Mouse (Mus musculus) midbrain, postnatal 0 days (tissue): ENCODE measurements around the gene Ccdc24. TPM values are rescaled to one million over a fixed set of nuclear protein-coding genes. Genes with fewer than 3 reads are reported as not detected.
A peak's percentile ranks its signal among the peaks of the same experiment; 100 is the strongest.

Experiments
- ATAC-seq: fragments of 200-750 bp; cut with Nextera tagmentation; 2 replicates; pipeline ENCODE4 v1.8.0; 2017; ENCODE audit warnings: moderate number of reproducible peaks, mild to moderate bottlenecking, moderate TSS enrichment, moderate library complexity; ENCODE audit not compliant: low FRiP score
- DNase-seq: peaks from one replicate; pipeline ENCODE4 v3.0.0-alpha.2; 2015; ENCODE audit warnings: low spot score
- H3K27ac ChIP-seq: fragments of 300-500 bp; sonication (generic); 2 replicates; pipeline ENCODE4 v1.5.1; 2014; ENCODE audit warnings: low read depth, mild to moderate bottlenecking, low read length, mixed read lengths
- H3K27me3 ChIP-seq: fragments of 300-500 bp; sonication (generic); 2 replicates; pipeline ENCODE4 v1.6.1; 2014; ENCODE audit warnings: low read length, control low read depth, mixed read lengths; ENCODE audit not compliant: insufficient read depth
- H3K36me3 ChIP-seq: fragments of 300-500 bp; sonication (generic); 2 replicates; pipeline ENCODE4 v1.6.1; 2014; ENCODE audit warnings: low read length, control low read depth, mixed read lengths; ENCODE audit not compliant: insufficient read depth
- H3K4me1 ChIP-seq: fragments of 300-500 bp; sonication (generic); 2 replicates; pipeline ENCODE4 v1.6.1; 2014; ENCODE audit warnings: mild to moderate bottlenecking, control low read depth, antibody characterized with exemption, low read length, mixed read lengths; ENCODE audit not compliant: insufficient read depth
- H3K4me2 ChIP-seq: fragments of 300-500 bp; sonication (generic); 2 replicates; pipeline ENCODE4 v1.6.1; 2014; ENCODE audit warnings: low read depth, mild to moderate bottlenecking, low read length, mixed read lengths; ENCODE audit not compliant: poor library complexity, severe bottlenecking
- H3K4me3 ChIP-seq: fragments of 300-500 bp; sonication (generic); 2 replicates; pipeline ENCODE4 v1.5.1; 2014; ENCODE audit warnings: low read depth, mild to moderate bottlenecking, low read length, moderate library complexity
- H3K9ac ChIP-seq: fragments of 300-500 bp; sonication (generic); replicated peaks from 2 replicates; pipeline ENCODE4 v1.6.1; 2014; ENCODE audit warnings: mild to moderate bottlenecking, low read length, moderate library complexity, mixed read lengths; ENCODE audit not compliant: poor library complexity, severe bottlenecking
- H3K9me3 ChIP-seq: fragments of 300-500 bp; sonication (generic); 2 replicates; pipeline ENCODE4 v1.6.1; 2016; ENCODE audit warnings: low read length, control low read depth
- CTCF ChIP-seq: IDR thresholded peaks from 2 replicates; pipeline ENCODE4 v1.5.1; 2016; ENCODE audit warnings: antibody characterized with exemption, mild to moderate bottlenecking
- WGBS: fragments of 180-500 bp; shearing (Covaris S2); extraction: QIAGEN DNeasy Blood & Tissue Kit; methylation state at CpG from one replicate; pipeline ENCODE4 v1.1.7; 2014; 5-methylcytosine and 5-hydroxymethylcytosine counted together
- polyA plus RNA-seq: library from polyadenylated mRNA; unstranded; fragments of >200 nt; fragmentation: Nextera tagmentation; extraction: Ambion mirVana; gene quantifications from 2 replicates; pipeline ENCODE4 v1.2.1, GENCODE M21; 2015
- total RNA-seq: library from RNA; depleted of rRNA; stranded (reverse); fragments of >200 nt; gene quantifications from 2 replicates; pipeline ENCODE4 v1.2.3, GENCODE M21; 2014

Ccdc24 gene
- total and polyA plus RNA-seq, 2 experiments from 2014 or later, result 1.2 to 2.0 TPM

DNA sequence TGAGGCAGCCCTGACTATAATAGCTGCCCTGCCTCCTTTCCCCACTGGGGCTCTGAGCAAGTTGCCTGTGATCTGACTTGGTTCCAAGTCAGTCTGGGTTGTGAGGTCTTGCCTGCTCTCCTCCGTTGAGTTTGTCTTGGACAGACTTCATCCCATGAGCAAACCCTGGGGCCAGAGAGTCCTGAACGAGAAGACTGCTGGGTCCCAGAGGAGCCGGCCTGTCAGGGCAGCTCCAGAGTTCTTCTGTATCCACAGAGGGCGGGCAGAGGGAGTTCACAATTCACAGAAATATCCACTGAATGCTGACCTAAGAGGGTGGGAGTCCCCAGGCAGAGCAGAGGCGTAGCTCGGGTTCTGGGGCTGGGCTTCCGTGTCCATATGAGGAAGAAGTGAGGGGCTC, 21.5 kb downstream of the Ccdc24 start:
- Histone ChIP-seq H3K4me1 (no peaks in the 10 kb centered on the region; the same call in 1 of the 2 replicates), H3K36me3 (no peaks in the 10 kb centered on the region), H3K9me3 (no peaks in the 10 kb centered on the region), H3K9ac (no peak overlapping the region), H3K4me3 (no peak overlapping the region), H3K27me3 (no peaks in the 10 kb centered on the region), H3K27ac (no peak overlapping the region), H3K4me2 (no peak overlapping the region)
- WGBS, result 72% methylated on average over 7 of the region's 7 CpGs
- DNase-seq (peak; percentile 30), ATAC-seq (no peak)
- 0 out of 2 replicates have a peak, but pooled peaks have one; percentile 2 for TF ChIP-seq CTCF

DNA sequence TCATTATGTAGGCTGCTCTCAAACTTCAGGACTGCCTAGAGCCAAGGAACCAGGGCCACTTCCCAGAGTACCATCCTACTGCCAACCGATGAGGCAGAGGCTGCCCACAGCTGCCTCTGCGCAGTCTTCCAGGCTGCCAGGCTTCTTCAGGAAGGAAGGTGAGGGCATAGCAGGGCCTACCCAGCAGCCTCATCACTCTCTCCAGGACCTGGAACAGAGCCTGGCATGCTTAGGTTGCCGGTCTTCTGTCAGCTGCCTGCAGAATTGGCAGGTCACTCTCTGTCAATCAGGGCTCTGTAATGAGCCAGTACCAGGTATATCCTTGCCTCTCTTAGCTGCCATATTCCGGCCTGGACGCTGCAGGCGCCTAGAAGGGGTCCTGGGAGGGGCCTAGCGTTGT, 22.2 kb downstream of the Ccdc24 start:
- DNase-seq (peak; percentile 46), ATAC-seq (no peak)
- no peaks in the 10 kb centered on the region; the same call in 1 of the 2 replicates for H3K4me1 ChIP-seq
- no peak overlapping the region for H3K4me2 ChIP-seq
- H3K27ac ChIP-seq, result peak overlapping the region; percentile 52
- TF ChIP-seq CTCF, result no peak
- H3K9ac ChIP-seq, result no peak overlapping the region
- no peaks in the 10 kb centered on the region for H3K36me3 ChIP-seq
- H3K4me3 ChIP-seq, result no peak overlapping the region
- H3K27me3 ChIP-seq, result no peaks in the 10 kb centered on the region
- WGBS, result 77% methylated on average over 7 of the region's 7 CpGs
- H3K9me3 ChIP-seq, result no peaks in the 10 kb centered on the region

DNA sequence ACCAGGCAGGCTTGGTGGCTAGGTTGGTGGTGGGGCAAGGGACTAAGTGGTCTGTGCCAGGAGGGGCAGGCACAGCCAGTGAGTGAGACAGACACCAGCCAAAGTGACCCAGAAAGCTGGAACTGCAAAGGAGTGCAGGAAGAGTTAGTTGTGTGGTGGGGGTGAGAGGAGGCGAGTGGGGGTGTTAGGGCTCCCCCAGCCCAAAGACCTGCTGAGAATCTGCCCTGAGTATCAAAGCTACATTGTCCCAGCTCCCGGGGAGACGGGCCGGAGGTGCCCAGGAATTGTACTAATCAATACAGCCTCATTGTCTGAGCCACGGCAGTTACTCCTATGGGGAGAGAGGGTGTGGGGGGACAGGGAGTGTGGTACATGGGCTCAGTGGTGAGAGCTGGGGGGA, 22.9 kb downstream of the Ccdc24 start:
- H3K27ac ChIP-seq, result peak overlapping the region; percentile 52
- no peak overlapping the region for H3K9ac ChIP-seq
- H3K4me3 ChIP-seq, result no peak overlapping the region
- no peak overlapping the region for H3K4me2 ChIP-seq
- DNase-seq, result peak; percentile 66
- TF ChIP-seq CTCF, result no peak
- no peaks in the 10 kb centered on the region for H3K27me3 ChIP-seq
- ATAC-seq, result peak; percentile 74
- H3K9me3 ChIP-seq, result no peaks in the 10 kb centered on the region
- no peaks in the 10 kb centered on the region; the same call in 1 of the 2 replicates for H3K4me1 ChIP-seq
- WGBS, result 18% methylated on average over 5 of the region's 5 CpGs
- no peaks in the 10 kb centered on the region for H3K36me3 ChIP-seq

DNA sequence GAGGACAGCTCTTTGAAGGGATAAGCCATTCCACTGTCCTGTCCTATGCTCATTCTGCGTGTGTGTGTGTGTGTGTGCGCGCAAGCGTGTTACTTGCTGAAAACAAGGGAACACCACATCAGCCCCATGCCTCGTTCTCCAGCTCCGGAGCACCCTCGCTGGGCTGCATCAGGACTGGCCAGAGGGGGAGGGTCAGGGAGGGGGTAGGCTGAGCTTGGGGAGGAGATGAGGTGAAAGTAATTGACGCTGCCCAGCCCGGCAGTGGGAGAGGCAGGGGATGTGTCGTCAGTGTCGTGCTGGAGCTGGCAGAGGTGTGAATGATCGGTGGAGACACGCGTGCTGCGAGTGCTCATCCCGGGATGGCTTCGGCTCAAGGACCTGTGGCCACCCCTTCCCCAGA, 23.3 kb downstream of the Ccdc24 start:
- no peak overlapping the region for H3K4me2 ChIP-seq
- no peak overlapping the region for H3K9ac ChIP-seq
- H3K27ac ChIP-seq, result peak overlapping the region; percentile 47
- H3K9me3 ChIP-seq, result no peaks in the 10 kb centered on the region
- H3K4me1 ChIP-seq, result no peaks in the 10 kb centered on the region; the same call in 1 of the 2 replicates
- ATAC-seq, result peak; percentile 39; the same call in 1 of the 2 replicates
- H3K27me3 ChIP-seq, result no peaks in the 10 kb centered on the region
- no peak overlapping the region for H3K4me3 ChIP-seq
- 56% methylated on average over 17 of the region's 17 CpGs for WGBS
- peak; percentile 48 for DNase-seq
- no peak for TF ChIP-seq CTCF
- H3K36me3 ChIP-seq, result no peaks in the 10 kb centered on the region

DNA sequence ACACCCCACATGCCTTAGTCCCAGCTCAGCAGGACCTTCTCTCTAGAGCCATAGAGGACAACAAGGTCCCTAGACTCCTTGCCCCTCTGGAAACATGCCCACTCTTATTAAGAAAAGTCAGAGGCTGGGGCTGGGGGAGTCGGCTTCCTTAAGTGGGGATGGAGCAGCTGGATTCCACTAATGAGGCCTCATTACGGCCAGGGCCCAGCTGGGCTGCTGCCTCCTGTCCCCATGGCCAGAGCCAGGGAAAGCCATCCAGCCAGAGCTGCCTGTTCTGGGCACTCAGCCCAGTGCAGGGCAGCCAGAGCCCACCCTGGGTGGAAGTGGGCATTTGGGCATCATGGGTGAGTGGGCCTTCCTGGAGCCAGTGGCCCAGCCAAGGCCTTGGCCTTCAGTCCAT, 25.3 kb downstream of the Ccdc24 start:
- peak overlapping the region; percentile 2; the same call in 1 of the 2 replicates for H3K27ac ChIP-seq
- H3K27me3 ChIP-seq, result no peaks in the 10 kb centered on the region
- H3K4me3 ChIP-seq, result no peak overlapping the region
- H3K4me1 ChIP-seq, result no peaks in the 10 kb centered on the region; the same call in 1 of the 2 replicates
- TF ChIP-seq CTCF, result no peak
- ATAC-seq (no peak), DNase-seq (peak; percentile 78)
- H3K9me3 ChIP-seq, result no peaks in the 10 kb centered on the region
- 29% methylated on average over 2 of the region's 2 CpGs for WGBS
- H3K36me3 ChIP-seq, result peaks cover 7% of the 10 kb centered on the region; the same call in 1 of the 2 replicates
- no peak overlapping the region for H3K4me2 ChIP-seq
- no peak overlapping the region for H3K9ac ChIP-seq

- WGBS, result 96% methylated on average over 4 of the region's 4 CpGs
- Histone ChIP-seq H3K36me3 (peaks cover 7% of the 10 kb centered on the region; the same call in 1 of the 2 replicates), H3K27ac (no peak overlapping the region), H3K4me2 (no peak overlapping the region), H3K4me1 (no peaks in the 10 kb centered on the region; the same call in 1 of the 2 replicates), H3K9ac (no peak overlapping the region), H3K9me3 (no peaks in the 10 kb centered on the region), H3K27me3 (no peaks in the 10 kb centered on the region), H3K4me3 (no peak overlapping the region)
- DNase-seq (no peak), ATAC-seq (no peak)
- no peak for TF ChIP-seq CTCF
Measured at GRCm38 (mm10) chr4:117846261-117846660, 26.1 kb downstream of the Ccdc24 start.
